Mouse (Mus musculus) C2C12 (cell line): ENCODE data around the gene Eya2.

Experiments used
- CEBPB ChIP-seq: IDR thresholded peaks from one replicate; pipeline ENCODE4 v1.6.1; 2011; ENCODE audit warnings: low read depth, mild to moderate bottlenecking, control low read depth, moderate library complexity
- CTCF ChIP-seq: IDR thresholded peaks from one replicate; pipeline ENCODE4 v1.5.1; 2011; ENCODE audit not compliant: control insufficient read depth, insufficient read depth, insufficient read length
- FOSL1 ChIP-seq: IDR thresholded peaks from one replicate; pipeline ENCODE4 v1.8.0; 2011; ENCODE audit warnings: mild to moderate bottlenecking, low read length; ENCODE audit not compliant: poor library complexity, insufficient read depth, severe bottlenecking
- MAX ChIP-seq: IDR thresholded peaks from one replicate; pipeline ENCODE4 v1.6.1; 2011; ENCODE audit warnings: mild to moderate bottlenecking, control low read depth
- MYOD1 ChIP-seq: IDR thresholded peaks from one replicate; pipeline ENCODE4 v1.6.1; 2011; ENCODE audit warnings: low read depth; ENCODE audit not compliant: control insufficient read depth, insufficient read length
- MYOG ChIP-seq: IDR thresholded peaks from one replicate; pipeline ENCODE4 v1.6.1; 2011; ENCODE audit not compliant: control insufficient read depth, insufficient read length; ENCODE audit errors: extremely low read depth
- USF1 ChIP-seq: IDR thresholded peaks from one replicate; pipeline ENCODE4 v1.6.1; 2011; ENCODE audit warnings: low read depth, mild to moderate bottlenecking, control low read depth, moderate library complexity

GRCm38 (mm10) chr2:165659552-165659951, 64.7 kb downstream of the Eya2 start:
- no peak for TF ChIP-seq CTCF
- no peak for TF ChIP-seq MYOG
- TF ChIP-seq USF1 = no peak
- TF ChIP-seq CEBPB = no peak
- no peak for TF ChIP-seq MYOD1
- TF ChIP-seq MAX = no peak
- TF ChIP-seq FOSL1 = no peak
